In the genomic region with DNA sequence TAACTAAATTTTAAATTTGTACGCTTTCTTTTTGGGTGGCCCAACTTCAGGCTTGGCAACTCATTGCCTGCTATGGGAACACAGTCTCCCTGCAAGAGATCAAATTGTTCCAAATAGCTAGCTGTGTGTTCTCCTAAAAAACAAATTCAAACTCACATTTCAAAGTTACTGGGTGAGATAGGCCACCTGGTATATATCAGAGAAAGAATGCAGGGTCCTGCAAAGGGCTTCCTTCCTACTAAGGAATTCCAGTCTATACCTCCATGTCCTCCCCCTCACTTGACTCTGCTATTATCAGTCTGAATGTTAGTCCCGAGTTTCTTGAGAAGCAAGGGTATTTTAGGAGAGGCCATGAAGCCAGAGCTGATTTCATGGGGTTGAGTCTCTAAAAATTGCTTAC, we compare ENCODE assay signal across 22 mouse cellular contexts.
"Had no signal": no experiment of that assay in that cellular context is flagged by ENCODE, and none has a peak within 500 bp of the region (broad histone marks: within the 10 kb centered on the region; RNA-seq: fewer than 3 reads in every experiment).

No protein-coding gene starts in this region.

- H3K36me3 ChIP-seq: kidney, embryonic 15.5 days; limb, embryonic 10.5 days; limb, embryonic 13.5 days; liver, embryonic 12.5 days; liver, embryonic 15.5 days; midbrain, embryonic 10.5 days; neural tube, embryonic 12.5 days; neural tube, embryonic 15.5 days; stomach, embryonic 15.5 days had no signal

- ATAC-seq: inflammation-experienced regulatory T-cells, adult 6 months; intestine, embryonic 16.5 days; liver, embryonic 12.5 days had no signal

- H3K4me2 ChIP-seq: limb, embryonic 13.5 days; liver, embryonic 12.5 days; liver, embryonic 15.5 days; neural tube, embryonic 12.5 days; neural tube, embryonic 15.5 days; stomach, embryonic 15.5 days had no signal

- H3K9ac ChIP-seq: kidney, embryonic 15.5 days; limb, embryonic 13.5 days; liver, embryonic 12.5 days; liver, embryonic 15.5 days; neural tube, embryonic 12.5 days; neural tube, embryonic 15.5 days; stomach, embryonic 15.5 days had no signal

- H3K4me1 ChIP-seq: liver, embryonic 12.5 days; megakaryocyte, embryonic 14.5 days; midbrain, embryonic 10.5 days; neural tube, embryonic 12.5 days; neural tube, embryonic 15.5 days; stomach, embryonic 15.5 days had no signal

- DNase-seq: kidney, adult 18-20 months; kidney, postnatal 14 days; layer of hippocampus, adult 9-11 months; liver; lung, adult 18-20 months; midbrain, embryonic 14.5 days; right cerebral cortex, postnatal 25 days; spleen, adult 18-20 months; thymus, postnatal 25 days had no signal

- H3K9me3 ChIP-seq: kidney, embryonic 15.5 days; limb, embryonic 10.5 days; limb, embryonic 13.5 days; liver, embryonic 12.5 days; liver, embryonic 15.5 days; megakaryocyte, embryonic 14.5 days; midbrain, embryonic 10.5 days; neural tube, embryonic 12.5 days; neural tube, embryonic 15.5 days; stomach, embryonic 15.5 days had no signal

- H3K27me3 ChIP-seq: limb, embryonic 13.5 days; liver, embryonic 12.5 days; liver, embryonic 15.5 days; neural tube, embryonic 12.5 days; neural tube, embryonic 15.5 days; stomach, embryonic 15.5 days had no signal

- H3K27ac ChIP-seq: kidney, embryonic 15.5 days; layer of hippocampus, adult 2 months; limb, embryonic 13.5 days; liver, embryonic 12.5 days; liver, embryonic 15.5 days; midbrain, embryonic 10.5 days; neural tube, embryonic 12.5 days; neural tube, embryonic 15.5 days; stomach, embryonic 15.5 days had no signal

- H3K4me3 ChIP-seq: kidney, embryonic 15.5 days; layer of hippocampus, adult 2 months; limb, embryonic 10.5 days; limb, embryonic 13.5 days; liver, embryonic 12.5 days; liver, embryonic 15.5 days; megakaryocyte, embryonic 14.5 days; midbrain, embryonic 10.5 days; neural tube, embryonic 12.5 days; neural tube, embryonic 15.5 days; stomach, embryonic 15.5 days had no signal
